In the genomic region with DNA sequence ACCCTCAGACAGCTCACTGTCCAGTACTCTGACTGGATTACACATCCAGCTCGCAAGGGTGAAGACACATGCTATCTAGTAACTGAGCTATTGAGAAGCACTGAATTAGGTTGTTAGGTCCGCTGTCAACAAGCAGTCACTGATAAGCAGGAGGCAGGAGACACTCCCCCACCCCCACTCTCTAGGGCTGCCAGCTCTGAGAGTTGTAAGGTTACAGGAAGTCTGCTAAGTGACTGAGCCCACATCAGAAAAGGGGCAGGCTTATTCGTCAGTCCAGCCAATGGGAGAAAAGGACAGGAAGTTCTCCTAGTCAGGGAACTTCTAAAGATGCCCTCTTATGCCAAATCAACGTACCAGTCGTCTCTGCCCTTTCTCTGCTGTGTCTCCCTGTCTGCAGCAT, we compare ENCODE assay signal across 8 mouse cellular contexts.
DNase-seq lines count a peak whose midpoint lies in the region; ATAC-seq lines count a peak whose summit lies in the region.

No protein-coding gene starts in this region.

- no peaks in the 10 kb centered on the region for H3K27me3 ChIP-seq in midbrain, embryonic 10.5 days (ENCODE audit: low read depth, poor library complexity, severe bottlenecking)

- H3K4me3 ChIP-seq in midbrain, embryonic 10.5 days = no peak overlapping the region

- no peaks in the 10 kb centered on the region for H3K9me3 ChIP-seq in midbrain, embryonic 10.5 days (replicated peaks)

- peaks cover 63% of the 10 kb centered on the region for H3K4me1 ChIP-seq in midbrain, embryonic 10.5 days

- ATAC-seq in activated CD4-positive, CD25-positive, alpha-beta regulatory T cell, adult 4 months = peak; percentile 100

- H3K27ac ChIP-seq in midbrain, embryonic 10.5 days (replicated peaks) = no peak overlapping the region

- WGBS in midbrain, embryonic 10.5 days = 58% methylated on average over 5 of the region's 5 CpGs

- peaks cover 3% of the 10 kb centered on the region; the same call in 1 of the 2 replicates for H3K36me3 ChIP-seq in midbrain, embryonic 10.5 days

- peak; percentile 88 for DNase-seq in CD4-positive, CD25-positive, alpha-beta regulatory T cell, adult 2 months (ENCODE audit: low read depth, low spot score)
- DNase-seq in heart, adult 9 months (ENCODE audit: low spot score in 2 of 2) = peak; percentile 75 to 78
- peak; percentile 65 for DNase-seq in kidney, postnatal 14 days
- DNase-seq in naive thymus-derived CD4-positive, alpha-beta T cell, adult 2 months (ENCODE audit: low read depth) = peak; percentile 84
- no peak for DNase-seq in urinary bladder, postnatal 25 days (ENCODE audit: low spot score)
- no peak for DNase-seq in right cerebral cortex, postnatal 25 days
- DNase-seq in midbrain, embryonic 10.5 days (ENCODE audit: low spot score) = no peak

Comparison
In these comparisons a context has a peak if more than half of its experiments do, and no peak if none do; other contexts are left out.
1. DNase-seq: peak in CD4-positive, CD25-positive, alpha-beta regulatory T cell, adult 2 months (single experiment), heart, adult 9 months (2 of 2), kidney, postnatal 14 days (single experiment) and naive thymus-derived CD4-positive, alpha-beta T cell, adult 2 months (single experiment); none in urinary bladder, postnatal 25 days (single experiment), right cerebral cortex, postnatal 25 days (single experiment) and midbrain, embryonic 10.5 days (single experiment).